Mouse (Mus musculus): ENCODE measurements around the gene 1700122O11Rik.

DNA sequence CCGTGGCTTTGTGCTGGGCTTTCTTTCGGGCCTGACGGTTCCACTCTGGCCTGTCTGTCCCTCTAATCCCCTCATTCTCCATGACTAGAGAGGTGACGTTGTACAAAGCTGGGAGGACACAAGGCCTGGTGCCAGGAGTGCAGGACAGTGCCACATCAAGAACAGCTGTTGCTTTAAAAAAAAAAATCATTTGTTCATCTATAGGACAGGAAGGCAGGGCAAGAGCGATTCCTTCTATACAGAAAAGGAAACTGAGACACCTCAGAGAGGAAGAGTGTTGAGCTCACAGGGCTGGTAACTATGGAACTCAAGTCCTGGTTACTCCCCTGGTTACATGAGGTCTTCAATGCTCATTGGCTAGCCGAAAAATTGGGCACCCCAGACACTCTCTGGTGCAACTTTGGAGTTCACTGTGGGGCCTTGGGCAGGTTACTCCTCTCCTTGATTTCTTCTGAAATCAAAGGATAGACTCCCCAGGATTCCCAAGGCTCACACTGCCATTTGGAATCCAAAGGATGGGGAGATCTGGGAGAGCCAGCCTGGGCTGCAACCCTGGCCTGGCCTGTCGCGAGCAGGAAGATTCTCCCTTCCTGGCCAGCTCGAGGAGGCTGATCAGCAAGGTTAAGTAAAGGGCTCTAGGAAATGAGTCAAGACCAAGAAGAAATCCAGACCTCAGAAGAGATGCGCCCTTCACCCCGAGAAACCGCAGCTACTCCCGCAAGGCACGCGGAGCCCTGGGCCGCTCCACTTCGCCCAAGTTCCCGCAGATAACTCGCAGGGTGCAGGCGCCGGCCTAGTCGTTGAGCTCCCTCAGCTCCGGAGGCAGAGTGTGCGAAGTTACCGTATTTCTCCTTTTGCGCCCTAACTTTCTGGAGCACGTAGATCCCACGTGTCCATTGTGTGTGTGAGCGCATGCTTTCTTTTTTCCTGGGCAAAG, 3.5 kb upstream of the 1700122O11Rik start:
- TF ChIP-seq CTCF (IDR thresholded peaks at IDR 0.05; ENCODE audit: low read depth, low read length) = no peak
- TF ChIP-seq POLR2A (IDR thresholded peaks at IDR 0.05; ENCODE audit: insufficient read depth, low read length) = no peak
- 0 out of 2 replicates have a peak, but pooled peaks have one; percentile 14 for TF ChIP-seq EP300 (IDR thresholded peaks at IDR 0.05; ENCODE audit: insufficient read depth, low read depth, low read length)
